Mouse (Mus musculus) c-Kit-positive CD71-positive TER-119-negative erythroid progenitor cells, embryonic 14.5 days (primary cell): ENCODE measurements around the gene Tor3a.
"Not testable (repeated sequence)": the region's sequence is repeated elsewhere in the genome, so short reads cannot be mapped to it uniquely, and the experiment has no call there.

Experiments used
- DNase-seq: peaks from one replicate; pipeline ENCODE4 v3.0.0-alpha.2; 2013; ENCODE audit warnings: low read depth

The Tor3a gene

DNA sequence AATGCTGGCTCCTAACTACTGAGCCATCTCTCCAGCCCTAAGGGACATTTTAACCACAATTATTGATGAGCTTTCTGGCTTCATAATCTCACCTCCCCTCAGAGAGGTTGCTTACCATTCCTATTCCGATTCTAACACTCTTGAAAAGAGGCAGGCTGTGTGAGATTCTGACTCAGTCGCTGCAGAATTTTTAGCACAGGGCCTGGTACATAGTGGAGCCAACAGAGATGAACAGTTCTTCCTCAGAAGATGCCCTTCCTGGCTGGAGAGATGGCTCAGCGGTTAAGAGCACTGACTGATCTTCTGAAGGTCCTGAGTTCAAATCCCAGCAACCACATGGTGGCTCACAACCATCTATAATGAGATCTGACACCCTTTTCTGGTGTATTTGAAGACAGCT lies 2.2 kb downstream of the Tor3a start:
- DNase-seq, result no peak

DNA sequence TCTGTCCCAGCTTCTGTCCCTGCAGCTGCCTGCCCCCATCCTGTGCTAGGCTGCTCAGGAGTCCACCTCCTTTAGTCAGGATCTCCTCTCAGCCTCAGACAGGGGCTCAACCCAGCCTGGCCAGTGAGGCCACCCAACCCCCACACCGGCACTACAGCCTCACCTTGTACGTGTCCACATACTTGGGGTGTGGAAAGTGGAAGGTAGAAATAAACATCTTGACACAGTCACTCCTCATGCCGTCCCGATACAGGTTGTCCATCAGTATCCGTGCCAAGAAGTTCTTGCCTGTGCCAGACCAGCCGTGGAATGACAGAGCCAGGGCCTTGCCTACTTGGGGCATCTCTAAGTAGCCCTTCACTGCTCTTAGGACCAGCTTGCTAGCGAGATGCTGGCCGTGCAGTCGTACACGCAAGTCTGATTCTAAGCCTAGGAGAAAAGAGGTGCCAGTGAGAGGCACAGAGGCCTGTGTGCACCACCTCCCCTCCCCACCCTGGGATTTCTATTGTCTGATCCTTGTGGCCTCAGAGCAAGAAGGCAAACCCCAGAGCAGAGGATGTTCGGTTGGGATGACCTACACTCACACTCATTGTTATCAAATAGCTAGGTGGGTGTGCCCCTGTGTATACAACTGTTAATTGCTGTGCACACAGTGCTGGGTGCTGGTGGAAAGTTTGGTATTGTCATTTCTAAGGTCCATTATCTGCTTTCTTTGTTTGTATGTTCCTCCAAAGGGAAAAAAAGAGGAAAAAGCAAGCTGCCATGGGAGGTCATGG lies 4.8 kb downstream of the Tor3a start:
- no peak for DNase-seq

DNA sequence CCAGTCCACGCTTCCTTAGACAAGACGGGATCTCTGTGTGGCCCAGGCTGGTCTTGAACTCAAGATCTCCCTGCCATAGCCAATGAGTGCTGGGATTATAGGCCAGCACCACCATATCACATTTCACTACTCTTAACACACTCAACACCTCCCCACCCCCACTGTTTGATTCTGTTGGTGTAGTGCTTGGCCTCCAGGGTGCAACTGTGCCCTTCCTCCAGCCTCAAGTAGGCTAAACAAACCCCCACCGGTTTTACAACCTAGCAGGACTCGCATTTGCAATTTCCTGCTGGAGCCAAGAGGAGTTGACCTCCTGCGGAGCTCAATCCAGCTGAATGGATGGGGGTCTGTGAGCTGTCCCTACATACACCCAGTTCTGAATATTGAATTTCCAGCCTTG lies 5.6 kb downstream of the Tor3a start:
- no peak for DNase-seq

DNA sequence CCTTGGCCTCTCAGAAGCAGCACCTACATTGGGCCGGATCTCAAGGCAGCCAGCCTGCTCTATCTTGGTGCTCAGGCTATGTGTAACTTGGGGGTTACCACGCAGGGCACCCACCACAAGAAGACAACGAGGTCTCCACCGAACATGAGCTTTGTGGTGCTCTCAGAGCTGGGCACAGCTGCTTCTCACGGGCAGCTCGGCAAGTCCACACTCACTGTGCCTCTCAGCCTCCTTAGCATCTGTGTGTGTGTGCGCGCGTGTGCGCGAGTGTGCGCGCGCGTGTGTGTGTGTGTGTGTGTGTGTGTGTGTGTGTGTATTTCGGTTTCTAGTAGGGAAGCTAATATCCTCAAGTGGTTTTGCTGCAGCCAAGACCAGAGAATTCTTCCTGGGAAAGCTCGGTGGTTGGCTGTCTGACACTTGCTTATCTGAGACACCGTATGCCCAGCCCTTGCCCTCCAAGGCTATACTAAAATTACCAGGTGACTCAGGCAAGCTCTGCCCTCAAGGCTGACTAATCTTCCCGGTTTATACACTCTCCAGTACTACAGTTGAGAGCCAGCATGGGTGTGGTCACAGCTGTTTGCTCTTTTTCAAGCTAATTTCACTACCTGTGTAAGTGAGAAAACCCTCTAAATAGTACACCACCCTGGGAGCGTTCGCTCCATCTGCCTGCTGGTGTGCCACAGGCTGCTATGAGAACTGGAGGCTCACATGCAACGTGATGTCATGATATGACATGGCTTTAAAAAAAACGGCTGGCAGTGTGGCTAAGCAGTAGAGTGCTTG lies 6.8 kb downstream of the Tor3a start:
- DNase-seq, result peak; percentile 25

DNA sequence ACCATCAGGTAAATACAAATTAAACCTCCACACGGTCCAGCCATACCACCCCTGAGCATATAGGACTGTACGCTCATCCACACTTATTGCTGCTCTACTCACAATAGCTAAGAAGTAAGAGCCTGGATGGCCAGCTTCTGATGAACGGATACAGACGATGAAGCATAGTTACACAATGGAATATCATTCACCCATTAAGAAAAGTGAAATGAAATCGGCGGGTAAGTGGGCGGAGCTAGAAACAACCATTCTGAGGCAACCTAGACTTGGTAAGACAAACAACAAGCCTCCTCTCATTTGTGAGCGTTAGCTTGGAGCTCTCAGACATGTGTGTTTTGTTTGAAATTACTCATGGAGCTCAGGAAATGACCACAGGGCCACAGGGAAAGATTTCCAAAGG lies 8.4 kb downstream of the Tor3a start:
- no peak for DNase-seq

DNA sequence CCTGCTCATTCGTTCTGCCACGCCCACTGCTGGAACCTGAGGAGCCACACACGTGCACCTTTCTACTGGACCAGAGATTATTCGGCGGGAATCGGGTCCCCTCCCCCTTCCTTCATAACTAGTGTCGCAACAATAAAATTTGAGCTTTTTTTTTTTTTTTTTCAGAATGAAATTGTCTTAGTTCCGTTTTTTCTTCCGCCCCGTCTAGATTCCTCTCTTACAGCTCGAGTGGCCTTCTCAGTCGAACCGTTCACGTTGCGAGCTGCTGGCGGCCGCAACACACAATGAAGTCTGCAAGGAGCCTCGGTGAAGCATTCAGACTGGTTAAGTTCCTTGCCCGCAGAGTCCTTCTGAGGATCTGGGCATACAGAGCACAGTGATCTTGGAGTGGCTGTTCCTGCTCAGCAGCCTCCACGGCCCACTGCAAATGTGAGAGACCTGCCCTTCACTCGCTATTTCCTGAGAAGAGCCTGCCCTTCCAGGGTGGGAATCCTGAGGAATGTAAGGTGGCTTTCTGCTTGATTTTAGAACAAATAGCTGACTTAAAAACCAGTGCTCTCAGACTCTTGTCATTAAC lies 13.4 kb downstream of the Tor3a start:
- not testable (repeated sequence) for DNase-seq

DNA sequence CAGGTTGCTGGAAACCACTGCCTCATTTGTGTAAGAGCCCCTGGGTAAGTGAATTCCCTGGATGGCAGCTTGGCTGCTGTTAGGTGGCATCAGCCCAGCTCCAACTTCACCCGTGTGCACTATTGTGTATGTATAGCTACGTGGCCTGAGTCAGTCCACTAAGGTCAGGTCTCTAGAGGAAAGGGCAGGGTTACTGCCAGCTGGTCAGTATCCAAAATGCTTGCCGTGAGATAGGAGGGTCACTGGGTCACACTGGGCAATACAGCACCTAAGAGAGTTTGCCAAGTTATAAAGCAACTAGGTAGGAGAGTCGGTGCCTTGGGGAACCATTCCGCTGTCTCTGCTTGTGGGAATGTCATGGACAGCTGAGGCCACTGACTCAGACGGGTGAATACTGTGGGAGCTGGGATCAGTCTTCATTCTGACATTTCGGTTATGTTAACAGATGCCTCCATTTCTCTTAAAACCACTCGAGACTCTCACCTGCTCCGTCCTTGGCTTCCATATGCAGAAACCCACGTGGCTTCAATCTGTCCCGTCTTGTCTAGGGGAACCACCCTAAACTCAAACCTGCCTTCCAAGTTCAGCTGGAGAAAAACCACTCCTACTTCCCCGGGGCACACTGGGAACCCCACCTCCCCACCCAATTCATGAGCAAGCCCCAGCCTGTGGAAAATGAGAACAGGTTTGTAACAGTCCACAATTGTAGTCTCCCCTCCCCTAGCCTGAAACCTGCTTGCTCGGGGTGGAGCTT lies 14.1 kb downstream of the Tor3a start:
- no peak for DNase-seq

DNA sequence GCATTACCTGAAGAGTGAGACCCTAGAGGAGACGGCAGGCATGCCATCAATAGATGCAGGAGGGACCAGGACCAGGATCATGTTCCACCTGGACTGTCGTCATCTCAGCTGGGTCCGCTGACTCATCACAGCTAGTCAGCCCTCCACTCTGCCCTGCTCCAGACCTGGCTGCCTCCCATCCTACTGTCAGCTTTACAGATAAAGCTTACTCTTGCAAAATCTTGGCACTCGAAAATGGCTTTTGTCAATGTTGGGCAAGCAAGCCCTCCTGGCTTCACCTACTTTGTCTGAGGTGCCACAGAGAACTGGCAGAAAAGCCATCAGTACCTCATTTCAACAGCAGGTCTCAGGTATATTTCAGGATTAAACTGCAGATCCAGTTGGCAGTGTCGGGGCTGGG lies 15.5 kb downstream of the Tor3a start:
- no peak for DNase-seq

DNA sequence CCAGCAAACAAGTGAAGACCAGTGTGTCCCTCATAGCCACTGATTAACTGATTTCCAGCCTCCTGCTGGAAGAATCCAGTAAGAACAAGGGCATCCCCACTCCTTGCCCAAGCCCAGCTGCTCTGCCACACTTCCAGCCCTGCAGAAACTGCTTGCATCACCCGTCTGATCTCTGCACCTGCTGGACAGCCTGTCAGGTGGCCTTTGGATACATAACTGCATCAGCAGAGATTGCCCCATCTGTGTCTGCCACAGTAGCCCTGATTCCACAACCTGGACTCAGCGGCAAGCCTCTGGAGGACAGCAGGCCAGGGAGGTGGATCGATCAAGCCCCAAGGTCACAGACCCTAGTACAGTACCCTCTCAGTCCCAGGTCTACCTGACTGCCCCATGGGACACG lies 16.6 kb downstream of the Tor3a start:
- no peak for DNase-seq

DNA sequence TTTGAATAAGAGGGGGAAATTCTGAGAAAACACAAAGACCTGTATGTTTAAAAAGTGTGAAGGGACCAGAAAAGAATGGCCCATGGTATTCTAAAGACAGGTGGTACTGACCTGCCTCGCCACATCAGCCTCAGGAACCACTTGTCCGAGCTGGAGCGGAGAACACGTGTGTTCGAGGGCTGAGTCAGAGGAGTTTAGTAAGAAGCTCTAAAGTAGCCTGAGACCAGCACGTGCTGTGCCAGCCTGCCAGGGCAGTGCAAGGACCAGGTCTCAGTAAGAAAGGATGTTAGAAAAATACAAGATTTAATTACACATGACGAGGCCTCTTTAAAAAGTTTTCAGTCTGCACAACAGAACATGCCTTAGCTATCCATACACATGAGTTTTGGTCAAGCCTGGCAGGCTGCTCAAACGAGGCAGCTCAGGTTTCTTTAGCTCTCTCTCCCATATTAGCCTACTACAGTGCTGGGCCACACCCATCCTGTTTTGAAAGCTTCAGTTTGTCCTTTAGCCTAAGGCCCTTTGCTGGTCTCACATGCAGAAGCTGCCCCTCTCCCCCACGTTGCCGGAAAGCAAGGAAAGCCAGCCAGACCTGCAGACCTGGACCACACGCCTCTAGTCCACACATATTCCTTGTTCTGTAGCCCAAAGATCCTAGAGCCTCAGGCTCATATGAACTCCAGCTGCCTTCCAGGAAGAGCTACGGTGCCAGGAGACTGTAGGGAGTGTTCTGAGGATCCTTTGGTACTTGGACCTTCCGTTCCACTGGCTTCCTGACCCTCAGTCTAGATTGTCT lies 19.2 kb downstream of the Tor3a start:
- no peak for DNase-seq

DNA sequence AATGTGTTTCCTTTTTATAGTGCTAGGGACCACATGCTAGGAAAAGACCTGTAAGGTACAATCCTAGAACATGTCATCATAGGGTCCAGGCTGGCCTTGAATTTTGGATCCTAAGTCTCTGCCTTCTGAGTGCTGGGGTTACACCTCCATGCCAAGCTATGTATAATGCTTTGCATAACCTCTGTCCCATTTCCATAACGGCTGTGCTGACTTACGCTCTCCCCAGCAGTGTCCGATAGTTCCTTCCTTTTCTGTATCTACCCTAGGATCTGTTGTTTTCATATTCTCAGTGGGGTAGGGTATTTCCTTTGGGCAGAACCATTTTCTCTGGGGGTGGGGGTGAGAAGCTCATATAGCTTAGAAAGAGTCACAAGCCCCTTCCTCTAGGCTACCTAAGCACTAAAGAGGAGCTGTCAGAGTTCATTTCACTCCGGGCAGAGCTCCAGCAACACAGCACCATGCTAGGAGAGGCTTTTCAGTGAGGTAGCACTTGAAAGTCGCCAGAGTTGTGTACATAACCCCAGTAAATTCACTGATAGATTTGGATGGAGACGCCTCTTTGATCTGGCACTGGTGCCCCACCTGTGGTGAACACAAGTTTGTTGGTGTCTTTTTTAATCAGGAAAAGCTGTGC lies 21.9 kb downstream of the Tor3a start:
- no peak for DNase-seq

DNA sequence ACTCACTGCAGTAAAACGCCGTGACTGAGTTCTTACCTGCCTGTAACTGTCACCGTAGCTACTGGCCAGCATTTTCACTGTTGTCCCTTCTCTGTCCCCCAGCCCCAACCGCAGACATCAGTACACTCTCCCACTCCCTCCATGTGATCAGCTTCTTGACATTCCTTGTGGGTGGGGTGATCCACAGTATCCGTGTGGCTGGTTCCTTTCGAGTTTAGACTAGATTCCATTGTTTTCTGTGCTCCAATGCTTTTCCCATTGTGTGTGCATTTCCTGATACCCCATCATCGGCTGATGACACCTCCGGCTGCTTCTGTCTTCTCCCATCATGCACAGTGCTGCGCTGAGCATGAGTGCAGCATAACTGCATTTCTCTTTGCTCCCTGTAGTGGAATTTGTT lies 23.5 kb downstream of the Tor3a start:
- DNase-seq, result no peak

DNA sequence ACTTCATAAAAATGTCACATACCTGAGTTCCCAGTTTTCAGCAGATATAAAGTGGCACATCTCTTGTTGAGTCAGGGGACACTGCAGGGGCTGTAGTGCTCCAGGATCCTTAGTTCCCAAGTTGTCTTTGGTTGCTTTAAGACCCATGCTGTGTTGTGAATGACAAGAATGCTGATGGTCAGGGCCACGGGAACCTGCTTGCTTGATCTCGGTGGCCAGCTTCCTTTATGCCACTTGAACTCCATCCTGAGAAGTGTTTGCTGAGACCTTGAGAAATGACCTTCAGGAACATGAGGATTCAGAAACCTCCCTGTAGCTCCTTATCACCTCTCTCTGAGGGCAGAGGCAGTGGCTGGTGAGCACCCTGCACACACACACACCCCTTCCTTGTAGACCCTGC lies 25.5 kb downstream of the Tor3a start:
- no peak for DNase-seq

DNA sequence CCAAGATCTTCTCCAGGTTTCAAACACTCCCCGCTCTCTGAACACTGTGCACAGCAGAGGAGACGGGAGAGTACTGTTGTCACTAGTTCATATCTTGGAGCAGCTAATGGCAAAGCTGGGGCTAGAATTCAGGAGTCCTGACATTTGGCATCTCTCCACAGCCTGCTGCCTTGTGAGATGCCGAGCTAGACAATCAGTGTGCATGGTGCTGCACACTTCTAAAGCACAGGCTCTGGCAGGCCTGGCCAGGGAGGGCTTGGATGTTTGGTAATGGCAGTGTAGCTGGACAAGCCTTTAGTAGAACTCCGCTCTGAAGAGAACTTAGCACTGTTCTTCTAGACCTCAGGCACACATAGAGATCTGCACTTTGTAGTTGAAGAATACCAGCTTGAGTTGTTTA lies 28.2 kb downstream of the Tor3a start:
- no peak for DNase-seq

DNA sequence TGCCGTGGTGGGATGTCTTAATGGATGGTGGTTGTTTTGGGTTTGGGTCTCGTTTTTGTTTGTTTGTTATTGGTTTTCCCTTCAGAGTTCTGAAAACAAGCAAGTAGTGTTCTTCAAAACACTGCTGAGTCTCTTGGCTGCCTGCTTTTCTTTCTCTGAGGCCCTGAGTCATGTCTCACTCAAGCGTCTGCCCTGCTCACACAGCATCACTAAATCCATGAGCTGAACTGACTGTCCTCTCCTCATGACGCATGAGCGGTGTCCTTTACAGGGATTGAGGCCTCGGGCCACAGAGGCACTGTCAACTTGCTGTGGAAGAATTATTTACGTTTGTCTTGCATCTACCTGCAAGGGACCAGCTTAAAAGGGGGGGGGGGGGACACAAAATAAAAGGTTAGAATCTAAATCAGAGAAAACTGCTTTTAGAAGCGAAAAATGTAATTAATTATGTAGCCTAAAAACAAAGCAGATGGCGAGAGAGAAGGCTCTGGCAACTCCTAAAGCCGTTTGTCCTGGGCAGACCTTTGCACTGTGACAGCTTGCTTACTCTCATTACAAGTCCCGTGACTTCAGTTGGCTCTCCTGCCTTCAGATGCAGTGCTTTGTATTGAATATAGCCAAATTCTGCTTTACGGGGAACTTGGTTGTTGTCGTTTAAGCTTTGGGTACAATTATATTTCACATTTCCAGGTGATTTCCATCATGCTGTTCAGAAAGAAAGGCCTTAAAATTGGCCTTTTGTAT lies 29.2 kb downstream of the Tor3a start:
- no peak for DNase-seq

DNA sequence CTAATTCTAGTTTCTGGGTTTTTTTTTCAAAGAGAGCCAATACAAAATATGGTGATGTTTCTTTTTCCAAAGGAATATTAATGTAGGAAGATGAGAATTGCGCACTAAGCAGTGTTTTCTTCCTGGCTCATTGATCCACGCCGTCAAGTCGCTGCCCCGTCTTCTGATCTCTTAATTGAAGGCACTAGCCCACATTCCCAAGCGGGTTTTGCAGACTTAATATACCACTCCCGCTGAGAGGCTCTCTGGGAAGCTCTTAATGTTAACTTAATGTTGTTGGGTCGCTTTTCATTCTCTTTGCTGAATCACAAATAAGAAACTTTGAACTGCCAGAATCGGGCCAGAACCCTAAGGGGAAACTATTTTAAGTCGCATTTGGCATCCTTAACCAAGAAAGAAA lies 30.1 kb downstream of the Tor3a start:
- DNase-seq, result no peak

DNA sequence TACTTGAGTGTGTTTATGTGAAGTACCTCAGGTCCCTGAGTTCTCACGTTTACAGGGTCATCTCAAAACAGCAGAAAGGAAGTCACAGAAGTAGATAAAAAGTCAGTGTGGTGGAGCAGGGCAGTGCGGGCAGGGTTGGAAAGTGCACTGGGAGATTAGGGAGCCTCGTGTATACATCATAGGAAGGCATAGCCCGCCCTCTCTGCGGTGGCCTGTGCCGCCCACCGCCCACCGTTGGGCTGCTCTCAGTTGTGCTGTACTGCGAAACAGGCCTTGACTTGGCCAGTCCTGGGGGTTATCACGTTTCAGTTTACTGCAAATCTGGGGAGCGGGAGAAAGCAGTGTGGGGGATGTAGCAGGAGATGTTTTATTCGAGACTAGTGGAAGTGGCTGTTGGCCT lies 31.3 kb downstream of the Tor3a start:
- no peak for DNase-seq

DNA sequence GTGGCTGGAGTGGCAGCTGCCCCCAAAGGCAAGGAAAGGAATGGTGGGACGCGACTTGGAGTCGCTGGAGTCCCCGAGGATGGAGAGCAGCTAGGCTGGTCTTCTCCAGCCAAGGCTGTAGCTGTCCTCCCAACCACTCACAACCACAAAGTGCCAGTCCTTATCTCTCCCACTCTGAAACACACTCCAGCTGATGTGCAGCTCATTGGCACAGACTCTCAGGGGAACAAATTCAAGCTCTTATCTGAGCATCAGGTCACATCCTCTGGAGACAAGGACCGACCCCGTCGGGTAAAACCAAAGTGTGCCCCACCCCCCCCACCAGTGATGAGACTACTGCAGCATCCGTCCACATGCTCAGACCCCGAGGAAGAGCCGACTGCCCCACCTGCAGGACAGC lies 32.3 kb downstream of the Tor3a start:
- no peak for DNase-seq

DNA sequence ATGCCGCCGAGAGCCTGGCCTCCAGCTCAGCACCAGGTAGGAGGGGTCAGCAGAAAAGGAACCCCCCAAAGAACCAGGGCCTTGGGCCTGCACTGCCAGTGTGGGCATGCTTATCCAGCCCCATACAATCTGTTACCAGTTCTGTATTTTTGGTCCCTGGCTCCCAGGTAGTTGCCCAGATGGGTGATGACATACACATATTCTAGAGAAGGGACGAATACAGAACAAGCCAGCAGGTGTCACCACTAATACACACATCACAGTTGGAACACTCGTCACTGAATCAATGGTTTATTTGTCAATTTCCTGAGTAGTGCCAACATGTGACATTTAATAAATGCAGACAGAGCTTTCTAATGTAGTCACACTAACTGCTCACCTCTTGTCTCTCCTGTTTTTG lies 33.6 kb downstream of the Tor3a start:
- no peak for DNase-seq

DNA sequence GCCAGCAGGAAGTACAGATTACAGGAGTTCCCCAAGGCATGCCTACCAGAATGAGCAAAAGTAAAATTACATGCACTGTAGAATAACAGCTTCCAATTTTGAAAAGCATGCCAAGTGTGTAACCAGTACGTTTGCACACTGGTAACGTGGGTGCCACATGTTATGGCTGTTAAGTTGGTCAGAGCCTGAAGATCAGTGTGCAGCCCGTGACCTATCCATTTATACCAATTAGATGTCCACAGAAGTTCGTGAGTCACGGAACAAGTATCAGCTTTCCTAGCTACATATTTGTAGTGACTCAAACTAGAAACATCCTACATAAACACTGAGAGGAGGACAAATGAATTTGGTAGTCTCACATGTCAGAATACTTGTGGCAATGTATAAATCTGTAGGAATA lies 34.7 kb downstream of the Tor3a start:
- DNase-seq, result no peak

DNA sequence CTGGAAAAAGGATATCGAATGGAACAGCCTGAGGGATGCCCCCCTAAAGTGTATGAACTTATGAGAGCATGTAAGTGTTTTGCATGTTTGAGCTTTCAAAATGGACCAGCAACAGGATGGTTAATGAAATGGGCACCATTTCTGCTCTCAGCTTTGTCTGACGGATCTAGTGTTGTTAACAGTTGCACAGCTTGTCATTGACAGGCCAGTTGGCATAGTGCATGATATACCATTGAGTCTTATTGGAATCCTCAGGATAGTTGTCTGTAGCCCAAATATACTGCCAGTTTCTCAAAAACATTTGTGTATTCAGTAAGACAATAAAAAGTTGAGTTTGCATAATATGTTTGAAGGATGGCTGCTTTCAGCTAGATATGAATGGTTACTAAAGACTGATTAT lies 39.0 kb downstream of the Tor3a start:
- no peak for DNase-seq
